Mouse (Mus musculus): ENCODE measurements around the gene Prpf38b. TPM values are rescaled to one million over a fixed set of nuclear protein-coding genes. Genes with fewer than 3 reads are reported as not detected.

Prpf38b gene
- polyA plus RNA-seq, 1 experiment from 2014 or later = 91.7 TPM

GRCm38 (mm10) chr3:108921822-108922221, 10.3 kb upstream of the Prpf38b start:
- Histone ChIP-seq H3K4me1 (no peaks in the 10 kb centered on the region), H3K9me3 (no peaks in the 10 kb centered on the region), H3K4me3 (no peak overlapping the region), H3K9ac (no peak overlapping the region), H3K4me2 (replicated peaks) (no peak overlapping the region), H3K27me3 (no peaks in the 10 kb centered on the region), H3K27ac (no peak overlapping the region), H3K36me3 (no peaks in the 10 kb centered on the region)
- ATAC-seq (ENCODE audit: insufficient number of reproducible peaks, insufficient read depth, low FRiP score, low TSS enrichment) = no peak
- WGBS = 82% methylated on average over 1 of the region's 1 CpGs

GRCm38 (mm10) chr3:108920442-108921070, 9.0 kb upstream of the Prpf38b start:
- H3K27ac ChIP-seq = no peak overlapping the region
- no peaks in the 10 kb centered on the region for H3K4me1 ChIP-seq
- no peak overlapping the region for H3K9ac ChIP-seq
- H3K9me3 ChIP-seq = no peaks in the 10 kb centered on the region
- WGBS = 90% methylated on average over 3 of the region's 3 CpGs
- no peak for ATAC-seq (ENCODE audit: insufficient number of reproducible peaks, insufficient read depth, low FRiP score, low TSS enrichment)
- H3K36me3 ChIP-seq = no peaks in the 10 kb centered on the region
- H3K27me3 ChIP-seq = no peaks in the 10 kb centered on the region
- H3K4me3 ChIP-seq = no peak overlapping the region
- H3K4me2 ChIP-seq (replicated peaks) = no peak overlapping the region

GRCm38 (mm10) chr3:108918852-108919251, 7.3 kb upstream of the Prpf38b start:
- Histone ChIP-seq H3K27ac (no peak overlapping the region), H3K4me1 (no peaks in the 10 kb centered on the region), H3K36me3 (no peaks in the 10 kb centered on the region), H3K9me3 (no peaks in the 10 kb centered on the region), H3K4me2 (replicated peaks) (no peak overlapping the region), H3K4me3 (no peak overlapping the region), H3K9ac (no peak overlapping the region), H3K27me3 (no peaks in the 10 kb centered on the region)
- ATAC-seq (ENCODE audit: insufficient number of reproducible peaks, insufficient read depth, low FRiP score, low TSS enrichment) = no peak
- WGBS = 96% methylated on average over 1 of the region's 1 CpGs

GRCm38 (mm10) chr3:108917986-108918385, 6.5 kb upstream of the Prpf38b start:
- Histone ChIP-seq H3K9me3 (no peaks in the 10 kb centered on the region), H3K27ac (no peak overlapping the region), H3K4me3 (no peak overlapping the region), H3K4me1 (no peaks in the 10 kb centered on the region), H3K4me2 (replicated peaks) (no peak overlapping the region), H3K27me3 (no peaks in the 10 kb centered on the region), H3K9ac (no peak overlapping the region), H3K36me3 (no peaks in the 10 kb centered on the region)
- WGBS = 70% methylated on average over 3 of the region's 3 CpGs
- ATAC-seq (ENCODE audit: insufficient number of reproducible peaks, insufficient read depth, low FRiP score, low TSS enrichment) = no peak

GRCm38 (mm10) chr3:108916857-108917256, 5.3 kb upstream of the Prpf38b start:
- no peaks in the 10 kb centered on the region for H3K27me3 ChIP-seq
- no peak for ATAC-seq (ENCODE audit: insufficient number of reproducible peaks, insufficient read depth, low FRiP score, low TSS enrichment)
- H3K4me3 ChIP-seq = no peak overlapping the region
- no peak overlapping the region for H3K27ac ChIP-seq
- no peak overlapping the region for H3K4me2 ChIP-seq (replicated peaks)
- H3K9me3 ChIP-seq = no peaks in the 10 kb centered on the region
- no peak overlapping the region for H3K9ac ChIP-seq
- H3K4me1 ChIP-seq = no peaks in the 10 kb centered on the region
- WGBS = 52% methylated on average over 4 of the region's 4 CpGs
- H3K36me3 ChIP-seq = no peaks in the 10 kb centered on the region

DNA sequence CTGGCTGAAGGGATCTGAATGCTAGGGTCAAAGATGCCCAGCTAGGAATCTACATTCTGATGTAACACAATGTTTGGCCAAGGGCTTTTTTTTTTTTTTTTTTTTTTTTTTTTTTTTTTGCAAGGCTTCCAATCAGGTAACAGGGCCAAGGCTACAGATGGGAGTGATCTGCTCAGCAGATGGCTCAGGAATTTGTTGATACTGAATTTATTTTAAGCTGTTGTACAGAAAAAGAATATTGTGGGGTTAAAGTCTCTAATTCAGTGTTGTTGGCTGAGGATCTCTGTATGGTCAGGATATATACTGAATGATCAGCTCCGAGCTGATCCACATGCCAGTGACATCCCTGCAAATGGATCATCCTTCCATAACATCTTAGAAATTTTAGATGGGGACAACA, 4.5 kb upstream of the Prpf38b start:
- H3K4me2 ChIP-seq (replicated peaks) = no peak overlapping the region

GRCm38 (mm10) chr3:108911081-108911547, 413 bp downstream of the Prpf38b start:
- Histone ChIP-seq H3K36me3 (peaks cover 6% of the 10 kb centered on the region), H3K4me1 (peaks cover 10% of the 10 kb centered on the region), H3K27me3 (no peaks in the 10 kb centered on the region), H3K4me2 (replicated peaks) (peak overlapping the region; percentile 89), H3K4me3 (peak overlapping the region; percentile 98), H3K9me3 (no peaks in the 10 kb centered on the region), H3K9ac (peak overlapping the region; percentile 93), H3K27ac (peak overlapping the region; percentile 99)
- peak; percentile 87 for ATAC-seq (ENCODE audit: insufficient number of reproducible peaks, insufficient read depth, low FRiP score, low TSS enrichment)
- under 1% methylated on average over 44 of the region's 44 CpGs for WGBS

More for the DNA sequence above, 4.5 kb upstream of the Prpf38b start:
- Histone ChIP-seq H3K9ac (no peak overlapping the region), H3K4me3 (no peak overlapping the region), H3K9me3 (no peaks in the 10 kb centered on the region), H3K27me3 (no peaks in the 10 kb centered on the region), H3K4me1 (no peaks in the 10 kb centered on the region), H3K36me3 (no peaks in the 10 kb centered on the region), H3K27ac (no peak overlapping the region)
- 81% methylated on average over 1 of the region's 1 CpGs for WGBS
- no peak for ATAC-seq (ENCODE audit: insufficient number of reproducible peaks, insufficient read depth, low FRiP score, low TSS enrichment)

- Histone ChIP-seq H3K27ac (peak overlapping the region; percentile 99), H3K4me1 (peaks cover 10% of the 10 kb centered on the region), H3K27me3 (no peaks in the 10 kb centered on the region), H3K4me2 (replicated peaks) (peak overlapping the region; percentile 89), H3K9ac (peak overlapping the region; percentile 93), H3K9me3 (no peaks in the 10 kb centered on the region), H3K36me3 (peaks cover 11% of the 10 kb centered on the region), H3K4me3 (peak overlapping the region; percentile 98)
- WGBS = under 1% methylated on average over 31 of the region's 32 CpGs
- no peak for ATAC-seq (ENCODE audit: insufficient number of reproducible peaks, insufficient read depth, low FRiP score, low TSS enrichment)
Observed at GRCm38 (mm10) chr3:108910303-108911080, 1.0 kb downstream of the Prpf38b start.

DNA sequence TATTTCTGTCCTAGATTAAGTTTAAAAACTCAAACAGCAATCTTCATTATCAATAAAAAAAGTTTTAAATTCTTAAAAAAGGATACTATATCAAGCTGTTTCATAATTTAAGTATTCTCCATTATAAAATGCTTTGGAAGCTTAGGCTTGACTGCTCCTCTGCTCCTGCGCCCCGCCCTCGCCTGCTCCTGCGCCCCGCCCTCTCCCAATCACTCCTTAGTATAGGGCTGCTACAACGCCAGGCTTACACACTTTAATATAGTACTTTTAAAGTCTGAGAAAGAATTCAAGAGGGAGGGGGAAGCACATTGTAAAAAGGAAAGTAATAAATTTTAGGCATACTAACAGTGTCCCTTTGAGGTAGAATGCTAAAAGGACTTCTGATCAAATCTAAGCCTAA, 8.6 kb downstream of the Prpf38b start:
- Histone ChIP-seq H3K9ac (no peak overlapping the region), H3K9me3 (no peaks in the 10 kb centered on the region), H3K27ac (no peak overlapping the region), H3K4me2 (replicated peaks) (no peak overlapping the region), H3K27me3 (no peaks in the 10 kb centered on the region), H3K4me1 (no peaks in the 10 kb centered on the region), H3K36me3 (peaks cover 42% of the 10 kb centered on the region), H3K4me3 (no peak overlapping the region)
- ATAC-seq (ENCODE audit: insufficient number of reproducible peaks, insufficient read depth, low FRiP score, low TSS enrichment) = no peak
- 95% methylated on average over 6 of the region's 6 CpGs for WGBS

GRCm38 (mm10) chr3:108902038-108902437, 9.5 kb downstream of the Prpf38b start:
- H3K4me2 ChIP-seq (replicated peaks) = no peak overlapping the region
- 57% methylated on average over 2 of the region's 2 CpGs for WGBS
- no peak overlapping the region for H3K4me3 ChIP-seq
- H3K9me3 ChIP-seq = no peaks in the 10 kb centered on the region
- no peak for ATAC-seq (ENCODE audit: insufficient number of reproducible peaks, insufficient read depth, low FRiP score, low TSS enrichment)
- H3K27me3 ChIP-seq = no peaks in the 10 kb centered on the region
- no peaks in the 10 kb centered on the region for H3K4me1 ChIP-seq
- peaks cover 39% of the 10 kb centered on the region for H3K36me3 ChIP-seq
- no peak overlapping the region for H3K9ac ChIP-seq
- no peak overlapping the region for H3K27ac ChIP-seq

- H3K4me3 ChIP-seq = no peak overlapping the region
- no peak for ATAC-seq (ENCODE audit: insufficient number of reproducible peaks, insufficient read depth, low FRiP score, low TSS enrichment)
- H3K4me2 ChIP-seq (replicated peaks) = no peak overlapping the region
Observed at GRCm38 (mm10) chr3:108900681-108901080, 10.8 kb downstream of the Prpf38b start.

GRCm38 (mm10) chr3:108900147-108900546, 11.4 kb downstream of the Prpf38b start:
- H3K27ac ChIP-seq = no peak overlapping the region
- ATAC-seq (ENCODE audit: insufficient number of reproducible peaks, insufficient read depth, low FRiP score, low TSS enrichment) = no peak
- H3K4me3 ChIP-seq = no peak overlapping the region
- 88% methylated on average over 3 of the region's 3 CpGs for WGBS
- H3K36me3 ChIP-seq = peaks cover 30% of the 10 kb centered on the region
- no peak overlapping the region for H3K4me2 ChIP-seq (replicated peaks)
- no peak overlapping the region for H3K9ac ChIP-seq
- H3K9me3 ChIP-seq = no peaks in the 10 kb centered on the region
- H3K4me1 ChIP-seq = no peaks in the 10 kb centered on the region
- H3K27me3 ChIP-seq = no peaks in the 10 kb centered on the region

More at GRCm38 (mm10) chr3:108900681-108901080, 10.8 kb downstream of the Prpf38b start:
- H3K36me3 ChIP-seq = peaks cover 33% of the 10 kb centered on the region
- 80% methylated on average over 5 of the region's 5 CpGs for WGBS
- no peaks in the 10 kb centered on the region for H3K4me1 ChIP-seq
- H3K9ac ChIP-seq = no peak overlapping the region
- H3K27me3 ChIP-seq = no peaks in the 10 kb centered on the region
- H3K9me3 ChIP-seq = no peaks in the 10 kb centered on the region
- H3K27ac ChIP-seq = no peak overlapping the region
